Mouse (Mus musculus) ovary, postnatal 10 days (tissue): ENCODE measurements around the gene Allc.

ENCODE experiments used
- DNase-seq: peaks from one replicate; pipeline ENCODE4 v3.0.0; 2022; ENCODE audit warnings: low spot score

Gene Allc

DNA sequence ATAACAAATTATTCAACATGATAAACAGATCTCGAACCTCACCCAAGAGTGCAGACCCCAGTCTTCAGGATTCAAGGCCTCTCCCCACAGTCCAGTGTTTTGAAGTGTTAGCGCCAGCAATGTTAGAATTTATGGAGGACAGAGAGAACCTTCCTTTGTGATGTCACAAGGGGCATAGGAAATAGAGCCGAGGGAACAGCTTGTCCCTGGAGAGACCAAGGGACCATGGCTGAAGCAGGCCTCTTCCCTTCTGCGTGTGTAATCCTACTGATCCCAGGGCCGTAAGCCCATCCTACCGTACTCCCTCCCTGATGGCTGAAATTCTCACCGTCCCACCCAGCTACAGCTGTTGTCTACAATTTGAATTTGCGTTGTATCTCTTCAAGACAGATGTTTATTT is at the start of gene Allc:
Allc (minus strand) TSS at position 101 of the 400 bp plus-strand sequence.
- DNase-seq = no peak

DNA sequence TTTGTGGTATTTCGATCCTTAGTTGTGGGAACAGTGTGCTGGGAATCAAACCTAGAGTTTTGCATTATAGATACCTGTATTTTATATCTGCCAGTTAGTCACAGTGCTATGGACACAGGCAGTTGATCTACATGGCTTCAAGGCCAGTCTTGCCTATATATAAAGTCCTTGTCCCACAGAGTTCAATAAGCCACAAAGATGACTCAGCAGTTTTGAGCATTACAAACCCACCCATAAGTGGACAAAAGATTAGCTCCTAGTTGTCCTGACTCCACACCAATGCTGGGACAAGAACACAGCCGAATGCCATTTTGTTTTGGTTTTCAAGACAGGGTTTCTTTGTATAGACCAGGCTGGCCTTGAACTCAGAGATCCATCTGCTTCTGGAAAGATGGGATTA is 46.1 kb upstream of the Allc start:
- no peak for DNase-seq

DNA sequence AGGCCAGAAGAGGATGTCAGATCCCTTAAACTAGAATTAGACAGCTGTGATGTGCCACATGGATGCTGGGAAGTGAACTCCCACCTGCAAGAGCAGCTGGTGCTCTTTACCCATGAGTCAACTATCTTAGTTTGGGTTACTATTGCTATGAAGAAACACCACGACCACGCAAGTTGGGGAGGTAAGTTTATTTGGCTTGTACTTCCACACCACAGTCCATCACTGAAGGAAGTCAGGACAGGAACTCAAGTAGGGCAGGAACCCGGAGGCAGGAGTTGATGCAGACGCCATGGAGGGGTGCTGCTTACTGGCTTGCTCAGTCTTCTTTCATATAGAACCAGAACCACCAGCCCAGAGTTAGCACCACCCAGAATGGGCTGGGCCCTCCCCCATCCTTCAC is 44.8 kb upstream of the Allc start:
- no peak for DNase-seq

DNA sequence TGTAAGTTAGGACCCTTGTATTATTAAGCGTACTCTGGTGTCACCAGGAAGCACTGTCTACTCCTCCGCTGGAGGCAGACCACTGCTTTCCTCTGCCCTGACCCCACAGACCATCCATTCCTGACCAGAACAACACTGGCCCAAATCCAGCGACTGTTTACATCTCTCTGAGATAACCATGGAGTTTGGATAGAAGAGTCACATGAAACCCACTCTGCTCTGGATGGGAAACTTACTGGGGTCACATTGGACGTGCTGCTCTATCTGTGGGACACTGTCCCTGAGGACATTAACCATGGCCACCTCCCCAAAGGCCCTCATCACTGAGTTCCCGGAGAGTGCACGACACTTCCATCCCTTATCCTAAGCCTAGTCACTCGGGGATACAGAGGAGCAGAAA is 43.1 kb upstream of the Allc start:
- DNase-seq = no peak

DNA sequence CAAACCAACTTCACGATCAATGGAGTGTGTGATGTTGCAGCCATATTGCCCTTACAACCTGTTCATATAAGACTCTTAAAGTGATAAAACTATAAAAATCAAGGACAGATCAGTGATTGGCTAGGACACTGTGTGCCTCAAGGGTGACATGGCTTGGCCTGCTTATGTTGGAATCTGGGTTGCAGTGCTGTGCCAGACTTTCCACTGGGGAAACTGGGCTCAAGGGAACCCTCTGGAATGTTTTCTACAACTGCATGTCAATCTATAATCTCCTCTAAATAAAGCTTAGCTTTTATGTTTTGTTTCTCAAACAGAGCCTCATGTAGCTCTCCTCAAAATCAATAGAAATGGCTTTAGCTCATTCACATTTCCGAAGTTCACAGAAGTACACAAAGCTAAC is 41.9 kb upstream of the Allc start:
- no peak for DNase-seq

DNA sequence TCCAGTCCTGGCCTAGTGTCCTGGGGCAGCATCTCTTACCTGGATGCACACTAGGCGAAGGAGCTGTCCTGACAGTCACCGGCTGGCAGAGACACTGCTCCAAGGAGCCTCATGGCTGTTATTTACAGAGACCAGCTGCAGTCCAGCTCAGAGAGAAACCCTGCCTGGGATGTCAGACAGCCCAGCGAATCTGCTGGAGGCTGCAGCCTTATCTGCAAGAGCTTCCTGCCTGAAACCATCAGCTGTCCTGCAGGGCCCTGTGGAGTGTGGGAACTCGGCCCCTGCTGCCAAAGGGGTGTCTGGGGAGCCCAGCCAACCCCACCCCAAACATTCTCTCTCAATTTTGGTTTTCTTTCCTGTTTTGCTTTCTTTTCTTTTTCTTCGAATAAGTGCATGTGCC is 40.9 kb upstream of the Allc start, which contains the start of gene Colec11:
Colec11 (minus strand) TSS at position 183 of the 400 bp plus-strand sequence.
- DNase-seq = no peak

DNA sequence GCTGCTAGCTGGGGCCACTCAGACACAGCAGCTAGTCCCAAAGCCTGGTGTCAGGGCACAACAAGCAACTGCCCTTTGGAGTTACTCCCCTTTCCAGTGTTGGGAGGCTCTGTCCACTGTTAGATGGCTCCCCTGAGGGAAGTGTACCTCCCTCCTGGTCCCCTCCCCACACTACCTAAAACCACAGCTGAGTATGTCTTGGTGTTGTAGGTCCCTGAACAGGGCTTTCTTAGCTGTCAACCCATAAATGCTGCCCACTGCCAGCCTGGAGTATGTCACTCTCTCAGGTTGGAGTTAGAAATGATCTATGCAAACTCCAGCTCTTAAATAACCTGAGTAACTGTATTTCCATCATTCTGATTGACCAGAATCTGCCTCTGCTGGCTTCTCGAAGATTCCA is 40.3 kb upstream of the Allc start:
- DNase-seq = no peak

DNA sequence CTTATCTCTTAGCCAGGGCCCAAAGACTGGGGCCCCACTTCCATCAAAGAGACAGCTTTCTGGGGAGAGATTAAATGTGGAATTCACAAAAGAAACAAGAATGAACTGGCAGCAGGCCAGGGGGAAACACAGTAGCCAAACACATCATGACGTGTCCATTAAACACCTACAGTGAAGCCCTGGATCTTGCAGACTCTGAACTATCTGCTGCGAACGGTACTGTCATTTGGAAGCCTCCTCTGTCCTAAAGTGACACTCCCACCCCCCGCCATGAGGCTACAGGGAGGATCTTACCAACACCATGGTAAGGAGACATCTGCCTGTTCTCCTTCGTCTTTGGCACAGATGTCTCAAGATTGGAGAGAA is 39.8 kb upstream of the Allc start:
- DNase-seq = no peak

DNA sequence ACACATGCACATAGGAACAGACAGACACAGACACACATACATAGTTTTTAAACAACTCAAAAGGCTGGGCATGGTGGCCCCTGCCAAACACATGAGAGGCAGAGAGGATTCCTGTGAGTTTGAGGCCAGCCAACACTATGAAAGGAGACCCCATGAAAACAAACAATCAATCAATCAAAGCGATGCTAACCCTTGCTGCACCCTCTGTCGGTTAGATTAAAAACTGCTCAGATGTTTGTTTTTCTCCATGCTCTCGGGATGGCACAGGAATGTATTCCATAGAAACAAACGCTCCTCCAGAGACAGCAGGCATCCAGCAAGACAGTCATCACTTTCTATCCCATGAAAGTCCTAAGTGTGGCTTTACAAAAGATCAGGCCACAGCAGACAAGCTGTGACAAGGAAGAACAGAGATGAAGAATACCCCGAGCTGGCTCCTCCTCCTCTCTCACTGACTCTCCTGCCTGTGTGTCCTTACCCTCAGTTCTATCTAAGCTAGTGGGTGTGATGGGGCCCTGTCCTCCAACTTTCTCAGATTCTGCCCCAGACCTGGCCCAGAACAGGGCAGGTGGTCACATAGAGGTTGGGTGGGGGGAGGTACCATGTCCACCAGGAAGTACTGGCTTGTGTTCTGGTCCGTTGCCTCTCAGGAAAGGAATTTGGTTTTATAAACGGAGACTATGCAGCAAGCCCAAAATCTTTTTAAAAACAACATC is 39.3 kb upstream of the Allc start:
- no peak for DNase-seq

DNA sequence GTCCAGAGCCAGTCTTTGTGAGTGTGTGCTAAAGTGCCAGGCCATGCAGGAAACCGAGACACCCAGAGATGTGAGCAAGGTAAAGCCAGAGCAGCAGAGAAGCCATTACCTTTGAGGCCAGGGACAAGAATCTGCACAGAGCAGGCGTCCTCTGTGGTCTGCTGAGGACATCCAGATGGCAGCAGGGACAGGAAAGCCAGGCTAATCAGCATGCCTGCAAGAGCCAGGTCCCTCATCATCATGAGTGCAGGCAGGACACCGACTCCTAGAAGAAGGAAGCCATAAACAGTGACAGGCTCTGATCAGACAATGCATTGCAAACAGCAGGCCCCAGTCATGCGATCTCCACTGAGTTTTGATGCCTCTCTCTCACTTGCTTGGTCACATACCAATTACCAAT is 35.0 kb upstream of the Allc start:
- DNase-seq = no peak

DNA sequence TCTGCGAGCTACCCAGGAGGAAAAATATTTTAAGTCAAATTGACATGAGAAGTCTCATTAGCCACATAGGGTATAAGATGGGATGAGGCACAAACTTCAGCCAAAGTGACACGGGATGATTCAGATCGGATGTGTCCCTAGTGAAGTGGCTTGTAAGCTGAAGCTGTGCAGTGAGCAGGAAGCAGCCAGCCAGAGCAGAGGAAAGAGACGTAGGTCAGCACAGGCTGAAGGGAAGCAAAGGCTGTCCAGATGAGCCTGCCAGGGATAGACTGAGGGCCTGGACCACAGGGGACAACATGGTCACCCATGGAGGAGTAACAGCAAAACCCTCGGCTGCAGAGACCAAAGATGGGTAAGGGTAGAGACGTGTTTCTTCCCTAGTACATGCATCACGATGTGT is 32.1 kb upstream of the Allc start:
- DNase-seq = no peak

DNA sequence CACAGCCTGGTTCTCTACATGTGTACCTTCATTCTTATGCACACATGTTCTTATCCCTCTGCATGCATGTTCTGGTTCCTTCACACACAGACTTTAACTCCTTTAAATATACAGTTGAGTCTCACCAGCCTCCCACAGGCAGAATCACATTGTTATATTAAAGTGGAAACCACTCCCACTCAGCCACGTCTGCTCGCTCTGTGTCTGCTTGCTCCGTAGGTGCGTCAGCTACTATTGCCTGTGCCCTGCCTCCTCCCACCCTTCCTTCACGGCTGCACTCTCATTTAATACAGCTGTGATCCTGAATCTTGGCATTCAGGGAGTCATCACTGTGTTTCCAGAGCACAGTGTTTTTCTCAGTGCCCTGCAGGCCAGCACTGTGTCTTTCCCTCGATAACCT is 30.1 kb upstream of the Allc start:
- DNase-seq = no peak

DNA sequence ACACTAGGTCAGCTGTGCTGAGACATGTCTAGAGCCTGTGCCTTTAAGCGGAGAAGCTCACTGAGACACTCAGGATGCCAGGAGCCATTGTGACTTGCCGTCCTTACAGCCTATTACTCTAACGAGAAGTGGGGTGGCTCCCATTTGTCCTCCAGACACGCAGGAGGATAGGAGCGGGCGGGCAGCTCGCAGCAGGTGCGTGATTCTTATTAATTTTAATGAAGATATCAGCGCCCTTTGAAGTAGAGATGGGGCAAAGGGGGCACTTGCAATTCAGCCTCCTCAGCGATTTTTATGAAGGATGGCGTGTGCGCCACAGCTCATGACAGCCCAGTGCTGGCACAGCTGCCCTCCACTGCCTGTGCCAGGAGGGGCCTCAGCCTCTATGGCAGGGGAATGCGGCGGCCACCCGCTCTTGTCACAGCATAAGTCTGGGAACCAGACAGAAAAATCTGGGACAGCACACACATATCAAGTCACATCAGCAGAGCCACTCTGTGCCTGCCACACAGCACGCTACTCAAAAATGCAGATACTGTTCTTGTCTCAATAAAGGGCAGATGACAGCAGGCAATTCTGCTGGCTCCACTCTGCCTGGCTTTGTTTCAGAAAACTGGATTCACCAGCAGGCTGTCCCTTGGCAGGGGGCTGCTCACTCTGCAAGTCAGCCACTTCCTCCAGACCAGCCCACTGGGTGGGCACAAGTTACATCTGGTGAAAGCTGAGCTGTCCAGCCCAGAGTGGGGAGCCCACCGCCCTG is 25.4 kb upstream of the Allc start:
- no peak for DNase-seq

DNA sequence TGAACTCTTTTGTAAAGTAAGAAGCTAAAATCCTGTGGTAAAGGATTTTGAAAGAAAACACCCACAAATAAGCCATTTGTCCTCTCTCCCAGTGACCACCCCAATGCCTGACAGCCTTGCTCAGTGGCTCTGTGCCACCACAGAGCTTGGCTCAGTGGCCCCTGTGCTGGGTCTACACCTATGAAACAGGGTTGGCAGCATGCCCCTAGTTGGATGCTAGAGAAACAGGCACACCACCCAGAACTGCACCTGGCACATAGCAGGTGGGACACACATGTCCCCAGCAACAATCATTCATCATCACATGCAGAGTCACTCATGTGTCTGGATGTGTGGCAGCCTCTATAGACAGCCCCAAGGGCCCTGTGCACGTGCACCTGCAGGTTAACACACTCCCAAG is 21.2 kb upstream of the Allc start:
- DNase-seq = no peak

DNA sequence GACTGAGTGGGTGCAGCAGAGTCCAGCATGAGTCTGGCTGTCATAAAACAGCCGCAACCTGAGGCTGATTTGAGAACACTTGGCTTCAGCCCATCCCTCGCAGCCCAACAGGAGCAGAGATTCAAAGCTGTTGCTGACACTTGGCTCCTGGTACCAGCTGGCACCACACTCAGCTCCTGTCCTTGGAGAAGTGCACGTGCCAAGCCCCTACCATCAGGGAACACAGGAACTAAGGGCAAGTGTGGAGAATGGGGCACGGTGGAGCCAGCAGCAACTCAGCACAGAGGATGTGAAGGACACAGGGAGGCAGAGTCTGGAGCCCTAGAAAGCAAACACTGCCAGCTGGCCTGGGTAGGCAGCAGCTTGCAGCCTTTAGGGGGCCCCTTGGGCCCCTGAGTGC is 19.9 kb upstream of the Allc start:
- no peak for DNase-seq

DNA sequence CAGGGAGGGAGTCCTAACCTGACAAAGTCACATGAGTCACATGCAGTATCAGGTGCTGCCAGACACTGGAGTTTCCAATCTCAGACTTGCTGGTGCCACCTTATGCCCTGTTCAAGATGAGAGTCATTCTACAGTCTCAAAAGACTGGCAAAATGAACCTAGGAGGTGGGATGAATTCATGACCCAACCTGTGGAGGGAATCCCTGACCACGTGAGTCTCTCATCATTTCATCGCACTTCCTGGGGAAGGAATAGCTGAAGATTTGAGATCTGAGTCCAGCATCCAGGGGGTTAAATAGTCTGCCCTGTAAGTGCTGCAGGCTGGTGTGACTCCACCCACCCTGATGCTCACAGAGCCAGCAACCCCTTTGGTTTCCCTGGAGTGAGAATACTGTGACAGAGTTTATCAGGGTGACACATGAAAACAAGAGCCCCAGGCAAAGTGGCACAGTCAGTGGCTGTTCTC is 16.2 kb upstream of the Allc start:
- no peak for DNase-seq

DNA sequence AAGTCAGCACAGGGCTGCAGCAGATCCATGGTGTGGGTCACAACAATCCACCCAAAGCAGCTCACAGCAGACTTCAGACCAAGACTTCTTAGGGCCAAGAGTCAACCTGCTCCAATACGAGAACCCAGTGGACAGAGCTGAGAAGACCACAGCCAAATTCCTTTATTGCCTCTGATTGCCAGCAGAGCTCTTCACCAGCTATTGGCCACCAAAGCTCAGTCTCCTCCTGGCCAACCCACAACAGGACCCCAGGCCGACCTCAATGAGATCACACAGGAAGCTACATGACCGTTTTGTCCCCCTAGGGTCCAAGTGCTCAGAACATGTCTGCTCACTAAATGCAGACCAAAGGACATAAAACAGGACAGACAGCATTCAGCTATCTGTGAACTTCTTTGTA is 15.8 kb upstream of the Allc start:
- no peak for DNase-seq

DNA sequence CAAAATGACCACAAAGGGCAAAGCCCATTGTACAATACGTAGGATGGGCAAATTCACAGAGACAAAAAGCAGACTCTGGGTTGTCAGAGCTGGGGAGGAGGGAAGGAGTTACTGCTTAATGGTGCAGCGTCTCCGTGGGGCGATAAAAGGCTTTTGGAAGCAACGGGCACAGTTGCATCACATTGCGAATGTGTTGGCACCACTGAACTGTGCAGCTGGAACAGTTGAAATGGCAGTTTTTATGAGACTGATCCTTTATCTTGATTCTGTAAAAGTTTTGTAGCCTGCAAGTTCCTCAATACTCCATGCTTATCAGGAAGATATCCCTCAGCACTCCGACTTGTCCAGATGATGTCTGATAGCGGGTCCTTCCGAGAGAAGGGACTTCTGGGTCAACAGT is 15.4 kb upstream of the Allc start:
- no peak for DNase-seq

DNA sequence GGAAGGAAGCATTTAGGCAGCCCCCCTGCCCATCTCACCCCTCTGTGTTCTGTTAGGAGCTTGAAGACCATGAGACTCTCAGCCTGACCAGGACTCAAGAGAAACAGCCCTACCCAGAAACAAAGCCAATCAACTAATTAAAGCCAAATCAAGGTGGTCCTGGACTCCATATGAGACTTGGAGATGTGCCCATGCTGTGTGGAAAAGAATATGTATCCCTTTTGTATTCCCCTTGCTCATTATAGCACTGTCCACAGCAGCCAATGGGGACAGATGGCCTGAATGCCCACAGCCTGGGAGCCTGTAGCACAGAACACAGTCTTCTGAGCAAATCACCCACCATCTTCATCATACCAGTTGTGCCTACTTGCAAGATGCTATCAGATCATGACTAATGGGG is 14.5 kb upstream of the Allc start:
- no peak for DNase-seq

DNA sequence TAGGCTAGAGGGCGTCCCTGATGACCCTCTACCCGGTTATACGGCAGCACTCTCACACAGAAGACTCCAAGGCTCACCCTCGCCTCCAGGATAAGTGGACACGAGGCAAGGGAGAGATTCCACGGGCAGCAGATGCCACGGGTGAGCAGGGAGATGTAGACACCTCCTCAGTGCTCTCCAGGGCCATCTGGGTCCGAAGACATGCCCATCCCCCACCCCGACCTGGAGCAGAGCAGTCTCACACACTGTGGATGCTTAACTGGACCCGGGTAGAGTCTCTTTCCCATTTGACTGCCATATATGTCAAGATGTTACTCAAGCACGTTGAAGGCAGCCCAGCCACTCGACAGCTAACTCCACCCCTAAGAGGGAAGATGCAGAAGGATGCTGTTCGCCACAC is 8.1 kb upstream of the Allc start:
- no peak for DNase-seq

DNA sequence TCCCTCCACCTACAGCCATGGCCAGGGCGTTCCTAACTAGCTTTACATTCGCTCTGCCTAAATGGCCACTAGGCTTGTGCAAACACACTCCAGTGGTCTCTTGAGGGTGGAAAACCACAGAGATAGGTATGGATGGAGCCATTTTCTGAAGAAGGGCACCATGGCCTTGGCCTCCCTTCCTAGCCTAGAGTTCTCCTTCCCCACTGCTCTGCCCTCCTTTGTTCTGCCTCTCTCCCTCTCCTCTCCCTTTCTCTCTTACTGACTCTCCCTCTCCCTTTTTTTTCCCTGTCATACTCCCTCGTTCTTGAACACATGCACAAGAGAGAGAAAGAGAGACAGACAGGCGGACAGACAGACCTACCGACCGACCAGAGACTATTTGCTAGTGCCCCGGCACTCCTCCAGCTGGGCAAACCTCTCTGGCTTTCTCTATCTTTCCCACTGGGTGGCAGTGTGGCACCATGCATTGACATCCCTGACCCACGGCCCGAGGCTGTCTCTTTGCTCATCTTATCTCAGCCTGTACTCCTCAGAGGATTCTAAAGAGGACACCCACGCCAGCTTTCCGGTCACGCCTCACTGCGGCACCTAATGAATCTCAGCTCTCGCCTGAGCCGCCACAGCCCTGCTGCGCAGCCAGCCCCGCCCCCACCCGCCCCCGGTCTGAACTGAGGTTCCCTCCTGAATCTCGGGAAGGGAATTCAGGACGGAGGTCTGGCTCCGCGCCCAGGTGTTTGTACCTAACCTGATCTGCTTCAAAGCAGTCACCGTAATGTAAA is 7.0 kb upstream of the Allc start:
- DNase-seq = peak; percentile 74

DNA sequence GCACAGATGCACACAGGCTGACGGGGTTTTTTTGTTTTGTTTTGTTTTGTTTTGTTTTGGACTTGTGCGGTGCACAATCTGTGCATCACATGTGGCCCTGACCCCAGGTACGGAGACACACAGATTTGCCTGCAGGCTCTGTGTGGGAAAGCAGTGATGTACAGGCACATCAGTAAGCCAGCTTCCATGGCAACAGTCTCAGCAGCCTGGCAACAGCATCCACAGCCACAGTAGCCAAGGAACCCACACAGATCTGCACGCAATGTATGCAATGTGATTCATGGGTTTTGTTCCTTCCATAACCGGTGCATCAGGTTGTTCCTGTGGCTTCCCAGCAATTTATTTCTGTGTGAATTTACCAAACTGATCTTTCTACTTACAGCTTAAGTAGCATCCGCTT is 5.6 kb upstream of the Allc start:
- no peak for DNase-seq

DNA sequence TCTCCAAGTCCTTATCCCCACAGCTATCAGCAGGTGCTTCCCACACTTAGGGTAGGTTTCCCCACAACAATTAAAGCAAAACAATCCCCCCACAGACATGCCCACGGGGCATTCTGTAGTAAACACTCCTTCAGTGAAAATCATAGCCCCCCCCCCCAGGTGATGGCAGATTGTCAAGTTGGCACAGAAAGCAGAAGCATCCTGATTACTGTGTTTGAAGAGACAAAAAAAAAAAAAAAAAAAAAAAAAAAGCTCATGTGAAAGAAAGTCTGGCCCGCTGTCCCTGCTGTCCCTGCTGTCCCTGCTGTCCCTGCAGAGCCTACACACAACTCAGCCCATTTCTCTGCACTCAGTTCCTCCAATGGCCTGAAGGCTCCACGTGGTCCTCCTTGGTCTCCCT is 1.7 kb upstream of the Allc start:
- no peak for DNase-seq
